Mouse (Mus musculus) liver, adult 10 weeks (tissue): ENCODE measurements around the gene Olfr365. TPM values are rescaled to one million over a fixed set of nuclear protein-coding genes. Genes with fewer than 3 reads are reported as not detected.

Experiments
- polyA plus RNA-seq: library from polyadenylated mRNA; stranded (reverse); fragments of 350-450 nt; fragmentation: Illumina TruSeq; extraction: RNeasy Lipid Tissue Mini Kit (QIAGEN cat#74804); gene quantifications from one replicate; pipeline ENCODE4 v1.2.3, GENCODE M21; 2014; ENCODE audit warnings: low read depth, low replicate concordance

The Olfr365 gene
- polyA plus RNA-seq, result not detected

GRCm38 (mm10) chr2:37187898-37188297, at the start of gene Olfr365:
Gene Olfr365 (plus strand): TSS chr2:37188198.

GRCm38 (mm10) chr2:37139022-37139421, 49.0 kb upstream of the Olfr365 start, which contains the start of gene Olfr364-ps1:
Gene Olfr364-ps1 (plus strand): TSS chr2:37139322.

DNA sequence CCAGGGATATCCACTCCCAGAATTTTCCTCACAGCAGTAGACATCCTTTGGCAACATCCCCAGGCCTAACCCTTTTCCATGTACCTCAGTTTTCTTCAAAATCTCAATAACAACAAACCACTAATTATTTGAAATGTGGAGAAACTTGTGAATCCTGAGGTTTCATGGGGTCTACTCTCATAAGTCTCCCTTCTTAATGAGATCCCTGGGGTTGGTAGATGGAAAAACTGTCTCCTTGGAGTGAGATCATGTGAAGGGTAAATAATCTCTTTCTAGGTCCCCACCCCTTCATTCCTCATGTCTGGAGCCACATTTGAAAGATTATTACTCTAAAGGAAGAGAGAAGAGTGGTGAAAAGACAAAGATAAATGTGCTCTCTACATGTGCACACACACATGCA, 23.3 kb downstream of the Olfr365 start, which contains the start of gene Olfr366:
TSS of gene Olfr366 (plus strand) at position 301 of the 400 bp plus-strand sequence.

Other genes starting within 250 kb of the Olfr365 start
- not detected for gene Olfr357, start 194.4 kb upstream of the Olfr365 start, polyA plus RNA-seq
- gene Olfr358, start 178.9 kb upstream of the Olfr365 start, polyA plus RNA-seq, result not detected
- not detected for gene Olfr360, start 122.5 kb upstream of the Olfr365 start, polyA plus RNA-seq
- not detected for gene Olfr361, start 98.9 kb upstream of the Olfr365 start, polyA plus RNA-seq
- not detected for gene Olfr362, start 70.3 kb upstream of the Olfr365 start, polyA plus RNA-seq
- gene Olfr364-ps1, start 48.9 kb upstream of the Olfr365 start, polyA plus RNA-seq, result not detected
- not detected for gene Olfr366, start 23.4 kb downstream of the Olfr365 start, polyA plus RNA-seq
- gene Olfr368, start 138.3 kb downstream of the Olfr365 start, polyA plus RNA-seq, result not detected
- gene Pdcl, start 171.1 kb downstream of the Olfr365 start, polyA plus RNA-seq, result 36.5 TPM
- gene Rc3h2, start 234.7 kb downstream of the Olfr365 start, polyA plus RNA-seq, result 15.2 TPM